Mouse (Mus musculus) liver, embryonic 11.5 days (tissue): ENCODE results near the gene Rgs13. TPM values are rescaled to one million over a fixed set of nuclear protein-coding genes. Genes with fewer than 3 reads are reported as not detected.

Source experiments
- ATAC-seq: fragments of 200-750 bp; cut with Nextera tagmentation; replicated peaks from 2 replicates; pipeline ENCODE4 v1.8.0; 2017; ENCODE audit warnings: moderate number of reproducible peaks, mild to moderate bottlenecking, moderate TSS enrichment, moderate library complexity; ENCODE audit not compliant: low FRiP score
- DNase-seq: peaks from one replicate; pipeline ENCODE4 v3.0.0-alpha.2; 2017; ENCODE audit warnings: low spot score
- H3K27ac ChIP-seq: fragments of 300-500 bp; sonication (generic); 2 replicates; pipeline ENCODE4 v1.5.1; 2014; ENCODE audit warnings: mild to moderate bottlenecking, low read depth, low read length, control low read depth
- H3K27me3 ChIP-seq: fragments of 300-500 bp; sonication (generic); replicated peaks from 2 replicates; pipeline ENCODE4 v1.6.1; 2014; ENCODE audit warnings: low read length, mixed read lengths; ENCODE audit not compliant: control insufficient read depth, insufficient read depth
- H3K36me3 ChIP-seq: fragments of 300-500 bp; sonication (generic); 2 replicates; pipeline ENCODE4 v1.6.1; 2014; ENCODE audit warnings: mild to moderate bottlenecking, low read length, moderate library complexity, mixed read lengths; ENCODE audit not compliant: control insufficient read depth, insufficient read depth
- H3K4me1 ChIP-seq: fragments of 300-500 bp; sonication (generic); replicated peaks from 2 replicates; pipeline ENCODE4 v1.6.1; 2014; ENCODE audit warnings: low read length, mixed read lengths; ENCODE audit not compliant: control insufficient read depth, insufficient read depth
- H3K4me2 ChIP-seq: fragments of 300-500 bp; sonication (generic); 2 replicates; pipeline ENCODE4 v1.6.1; 2014; ENCODE audit warnings: mild to moderate bottlenecking, control low read depth, moderate library complexity
- H3K4me3 ChIP-seq: fragments of 300-500 bp; sonication (generic); 2 replicates; pipeline ENCODE4 v1.5.1; 2014; ENCODE audit warnings: low read depth, low read length, control low read depth
- H3K9ac ChIP-seq: fragments of 300-500 bp; sonication (generic); 2 replicates; pipeline ENCODE4 v1.6.1; 2014; ENCODE audit warnings: low read depth, low read length, control low read depth
- H3K9me3 ChIP-seq: fragments of 300-500 bp; sonication (generic); 2 replicates; pipeline ENCODE4 v1.6.1; 2016; ENCODE audit warnings: low read length, inconsistent platforms, mixed read lengths; ENCODE audit not compliant: control insufficient read depth
- WGBS: fragments of 180-500 bp; shearing (Covaris S2); extraction: QIAGEN DNeasy Blood & Tissue Kit; methylation state at CpG from one replicate; pipeline ENCODE4 v1.1.7; 2014; 5-methylcytosine and 5-hydroxymethylcytosine counted together
- polyA plus RNA-seq: library from polyadenylated mRNA; unstranded; fragments of >200 nt; fragmentation: Nextera tagmentation; extraction: Ambion mirVana; gene quantifications from 2 replicates; pipeline ENCODE4 v1.2.1, GENCODE M21; 2014

Rgs13 gene
- polyA plus RNA-seq, 1 experiment from 2014 or later, result not detected

- H3K36me3 ChIP-seq, result no peaks in the 10 kb centered on the region
- no peaks in the 10 kb centered on the region for H3K9me3 ChIP-seq
- ATAC-seq (no peak), DNase-seq (no peak)
- H3K27ac ChIP-seq, result no peak overlapping the region
- H3K4me3 ChIP-seq, result no peak overlapping the region
- 80% methylated on average over 1 of the region's 1 CpGs for WGBS
- no peaks in the 10 kb centered on the region for H3K4me1 ChIP-seq
- H3K4me2 ChIP-seq, result no peak overlapping the region
- H3K27me3 ChIP-seq, result no peaks in the 10 kb centered on the region
- H3K9ac ChIP-seq, result no peak overlapping the region
Observed at GRCm38 (mm10) chr1:144139847-144140246, 37.3 kb downstream of the Rgs13 start.

GRCm38 (mm10) chr1:144127965-144128364, 49.2 kb downstream of the Rgs13 start:
- ATAC-seq, result no peak
- Histone ChIP-seq H3K4me2 (no peak overlapping the region), H3K27me3 (no peaks in the 10 kb centered on the region), H3K27ac (no peak overlapping the region), H3K9me3 (no peaks in the 10 kb centered on the region), H3K4me3 (no peak overlapping the region), H3K9ac (no peak overlapping the region), H3K4me1 (no peaks in the 10 kb centered on the region), H3K36me3 (no peaks in the 10 kb centered on the region)
- WGBS, result 77% methylated on average over 7 of the region's 7 CpGs
- DNase-seq, result no peak

GRCm38 (mm10) chr1:144120042-144120441, 57.1 kb downstream of the Rgs13 start:
- Histone ChIP-seq H3K9ac (no peak overlapping the region), H3K4me3 (no peak overlapping the region), H3K27ac (no peak overlapping the region), H3K4me2 (no peak overlapping the region), H3K27me3 (no peaks in the 10 kb centered on the region), H3K4me1 (no peaks in the 10 kb centered on the region), H3K9me3 (no peaks in the 10 kb centered on the region), H3K36me3 (no peaks in the 10 kb centered on the region)
- ATAC-seq (no peak), DNase-seq (no peak)
- 84% methylated on average over 4 of the region's 4 CpGs for WGBS

DNA sequence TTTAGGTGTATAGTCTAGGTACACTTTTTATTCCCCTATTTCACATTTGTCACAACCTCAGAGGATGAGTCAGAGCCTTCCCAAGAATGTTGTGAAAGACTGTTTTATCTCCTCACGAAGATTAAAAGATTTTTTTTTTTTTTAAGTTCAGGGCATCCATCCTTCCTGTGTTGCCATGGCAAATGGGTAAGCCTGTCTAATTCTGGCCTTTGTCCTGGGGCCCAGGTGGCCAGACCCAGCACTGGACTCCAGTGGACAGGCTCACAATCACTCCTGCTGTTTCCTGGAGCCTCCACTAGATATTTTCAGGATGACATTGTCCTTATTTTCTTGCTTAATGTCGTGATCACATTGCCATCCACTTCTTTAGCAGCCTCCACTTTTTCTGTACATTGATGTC, 57.7 kb downstream of the Rgs13 start:
- ATAC-seq (no peak), DNase-seq (no peak)
- Histone ChIP-seq H3K4me3 (no peak overlapping the region), H3K27me3 (no peaks in the 10 kb centered on the region), H3K4me2 (no peak overlapping the region), H3K9me3 (no peaks in the 10 kb centered on the region), H3K36me3 (no peaks in the 10 kb centered on the region), H3K27ac (no peak overlapping the region), H3K4me1 (no peaks in the 10 kb centered on the region), H3K9ac (no peak overlapping the region)
- WGBS, result 72% methylated on average over 2 of the region's 2 CpGs

DNA sequence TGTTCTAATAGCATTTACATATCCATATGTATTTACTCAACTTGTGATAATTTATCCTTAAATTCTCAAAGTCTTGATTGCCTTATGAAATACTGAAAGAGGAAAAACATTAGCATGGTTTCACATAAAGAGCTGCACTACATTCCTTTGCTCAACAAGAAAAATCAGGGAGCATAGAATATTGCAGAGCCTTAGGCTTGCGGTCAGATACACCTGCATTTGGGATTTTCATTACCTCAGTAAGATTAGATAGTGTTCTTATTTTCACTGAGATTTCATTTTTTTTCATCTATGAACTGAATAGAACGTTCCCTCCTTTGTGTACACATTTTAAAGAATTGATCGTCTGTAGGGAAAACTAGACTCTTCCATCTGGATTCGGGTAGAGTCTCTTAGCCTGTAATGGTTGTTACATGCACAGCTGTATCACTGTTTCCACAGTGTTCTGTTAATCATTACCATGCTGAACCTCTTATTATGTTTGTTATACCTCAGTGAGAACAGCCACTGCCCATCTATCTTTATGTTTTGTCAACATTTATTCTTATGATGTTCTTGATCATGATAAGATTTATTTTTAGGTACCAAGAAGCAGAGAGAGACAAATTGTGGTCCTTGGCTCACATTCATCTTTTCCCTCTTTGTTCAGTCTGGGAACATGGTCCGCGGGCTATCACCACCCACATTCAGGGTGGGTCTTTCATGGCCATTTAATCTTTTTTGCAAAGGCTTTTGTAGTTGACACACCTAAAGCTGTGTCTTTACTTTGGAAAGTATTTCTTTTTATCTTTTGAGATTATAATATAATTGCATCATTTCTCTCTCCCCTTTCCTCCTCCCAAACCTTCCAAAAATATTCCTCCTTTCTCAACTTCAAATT, 61.1 kb downstream of the Rgs13 start:
- Histone ChIP-seq H3K27ac (no peak overlapping the region), H3K27me3 (no peaks in the 10 kb centered on the region), H3K4me2 (no peak overlapping the region), H3K4me1 (no peaks in the 10 kb centered on the region), H3K36me3 (no peaks in the 10 kb centered on the region), H3K4me3 (no peak overlapping the region), H3K9me3 (no peaks in the 10 kb centered on the region), H3K9ac (no peak overlapping the region)
- 80% methylated on average over 6 of the region's 6 CpGs for whole genome bisulfite sequencing
- DNase-seq, result no peak
- ATAC-seq, result no peak

DNA sequence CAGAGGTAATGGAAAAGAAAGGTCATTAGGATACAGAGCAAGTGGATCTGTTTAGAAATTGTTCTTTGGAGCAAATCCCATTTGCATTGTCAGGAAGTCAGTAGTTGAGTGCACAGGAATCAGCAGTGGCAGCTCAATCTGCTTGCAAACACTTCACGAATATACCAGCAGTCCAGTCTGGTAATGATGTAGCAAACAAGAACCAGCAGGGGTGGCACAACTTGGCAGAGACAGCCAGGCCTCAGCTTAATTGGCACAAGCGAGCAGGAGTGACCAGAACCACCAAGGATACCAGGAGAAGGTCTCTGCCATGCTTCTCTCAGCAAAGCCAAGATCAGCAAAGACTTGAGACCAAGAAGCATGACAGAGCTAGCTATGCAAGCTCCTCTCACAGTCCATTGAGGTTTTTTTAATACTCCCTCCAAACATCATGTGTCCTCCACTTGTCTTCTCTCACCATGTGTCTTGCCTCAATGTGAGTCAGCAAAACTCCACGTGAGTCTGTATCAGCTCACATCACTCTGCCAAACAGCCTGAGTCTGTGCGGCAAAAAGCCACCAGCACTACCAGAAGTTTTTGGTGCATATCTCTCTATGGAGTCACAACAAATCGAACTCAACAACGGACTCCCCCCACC, 63.6 kb downstream of the Rgs13 start:
- 61% methylated on average over 6 of the region's 6 CpGs for WGBS

DNA sequence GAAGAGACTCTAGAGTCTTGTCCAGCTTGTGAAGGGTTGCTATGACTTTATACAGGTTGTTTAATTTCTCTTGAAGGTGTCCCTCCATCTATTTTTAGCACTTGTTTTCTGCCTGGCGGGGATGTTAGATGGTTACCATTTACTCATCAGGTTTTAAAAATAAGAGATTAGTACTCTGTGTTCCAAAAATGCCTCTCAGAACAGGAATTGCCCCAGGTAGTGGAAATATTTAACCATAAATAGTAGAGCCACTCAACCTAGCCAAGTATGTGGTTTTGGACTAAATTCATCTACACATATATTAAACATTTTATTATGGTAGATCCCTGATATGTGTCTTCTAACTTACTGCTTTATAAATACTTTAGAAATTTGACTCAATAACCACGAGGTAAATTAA, 64.2 kb downstream of the Rgs13 start:
- no peak overlapping the region for H3K4me3 ChIP-seq
- H3K4me1 ChIP-seq, result no peaks in the 10 kb centered on the region
- H3K27me3 ChIP-seq, result no peaks in the 10 kb centered on the region
- no peak overlapping the region for H3K9ac ChIP-seq
- no peaks in the 10 kb centered on the region for H3K36me3 ChIP-seq
- WGBS, result 73% methylated on average over 2 of the region's 2 CpGs
- no peak overlapping the region for H3K4me2 ChIP-seq
- no peaks in the 10 kb centered on the region for H3K9me3 ChIP-seq
- DNase-seq, result no peak
- H3K27ac ChIP-seq, result no peak overlapping the region
- ATAC-seq, result no peak

More for the DNA sequence above, 63.6 kb downstream of the Rgs13 start:
- no peak for ATAC-seq
- H3K4me2 ChIP-seq, result no peak overlapping the region
- H3K36me3 ChIP-seq, result no peaks in the 10 kb centered on the region
- no peak overlapping the region for H3K27ac ChIP-seq
- no peaks in the 10 kb centered on the region for H3K9me3 ChIP-seq
- no peaks in the 10 kb centered on the region for H3K27me3 ChIP-seq
- no peaks in the 10 kb centered on the region for H3K4me1 ChIP-seq
- H3K9ac ChIP-seq, result no peak overlapping the region
- DNase-seq, result no peak
- H3K4me3 ChIP-seq, result no peak overlapping the region

DNA sequence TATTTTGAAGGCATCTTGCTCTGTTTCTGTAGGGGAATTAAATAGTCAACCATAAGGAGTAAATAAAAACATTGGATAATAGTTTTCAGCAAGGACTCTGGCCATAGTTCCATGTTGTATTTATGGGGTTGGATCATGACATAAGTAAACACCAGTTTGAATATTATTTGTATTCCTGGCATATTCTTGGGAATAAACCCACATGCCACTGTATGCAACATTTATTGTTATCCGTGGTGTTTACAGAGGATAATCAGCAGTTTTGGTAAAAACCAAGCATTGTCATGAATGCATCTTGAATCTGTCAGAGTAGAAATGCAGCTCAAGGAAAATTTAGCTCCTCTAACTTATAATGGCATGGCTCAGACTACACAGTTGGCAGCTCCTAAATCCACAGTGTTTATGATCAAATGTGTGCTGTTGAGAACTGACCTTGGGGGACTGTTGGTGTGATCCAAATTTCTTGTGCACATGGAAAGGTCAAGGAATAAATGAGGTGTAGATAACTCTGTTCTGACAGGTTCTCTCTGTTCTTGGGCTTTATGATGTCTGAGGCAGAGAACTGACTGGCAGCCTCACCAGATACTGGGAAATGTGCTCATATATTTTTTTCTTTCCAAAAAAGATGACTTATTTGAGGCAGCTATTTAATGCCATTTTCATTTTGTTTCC, 78.4 kb downstream of the Rgs13 start:
- ATAC-seq, result no peak
- Histone ChIP-seq H3K27me3 (no peaks in the 10 kb centered on the region), H3K36me3 (no peaks in the 10 kb centered on the region), H3K4me1 (no peaks in the 10 kb centered on the region), H3K4me3 (no peak overlapping the region), H3K27ac (no peak overlapping the region), H3K9me3 (no peaks in the 10 kb centered on the region), H3K4me2 (no peak overlapping the region), H3K9ac (no peak overlapping the region)
- 60% methylated on average over 1 of the region's 1 CpGs for WGBS
- DNase-seq, result no peak
